Mouse (Mus musculus) liver, adult 2 months (tissue): ENCODE measurements at regions not wholly inside any gene's neighbourhood (a gene's known extent, or its start where the extent isn't known, plus 50 kb on each side); places are given as distances from the start of the nearest gene placed in this dataset.

Source experiments
- CTCF ChIP-seq: fragments of 200-500 bp; IDR thresholded peaks from 2 replicates; pipeline ENCODE4 v1.5.1; 2011; ENCODE audit warnings: low read depth, low read length, control low read depth
- POLR2A ChIP-seq: fragments of 200-500 bp; IDR thresholded peaks from 2 replicates; pipeline ENCODE4 v1.6.1; 2011; ENCODE audit warnings: low read length, control low read depth; ENCODE audit not compliant: insufficient read depth; ENCODE audit errors: extremely low read depth

DNA sequence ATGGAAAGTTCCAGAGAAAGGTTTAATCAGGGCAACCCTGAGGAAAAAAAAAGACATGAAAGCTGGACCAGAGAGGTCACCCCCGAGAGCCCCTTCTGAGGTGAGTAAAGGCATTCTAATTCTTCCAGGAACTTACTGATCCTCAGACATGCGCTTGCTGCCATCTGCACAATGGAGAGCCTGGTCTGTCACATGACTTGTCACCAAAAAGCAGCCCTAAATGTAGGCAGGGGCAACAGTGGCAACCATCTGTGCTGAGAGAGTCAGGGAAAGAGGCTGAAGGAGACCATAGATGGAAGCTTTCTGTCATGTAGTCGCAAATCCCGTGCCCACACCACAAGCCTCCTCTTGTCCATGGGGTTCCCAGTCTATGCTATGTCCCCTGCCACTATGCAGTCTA is 174.8 kb downstream of the Dcdc2c start:
- TF ChIP-seq POLR2A = no peak
- TF ChIP-seq CTCF = no peak
